Mouse (Mus musculus) heart, adult 8-10 months (tissue): ENCODE measurements at regions not wholly inside any gene's neighbourhood (a gene's known extent, or its start where the extent isn't known, plus 50 kb on each side); places are given as distances from the start of the nearest gene placed in this dataset.
A peak's percentile ranks its signal among the peaks of the same experiment; 100 is the strongest.
"Not testable (repeated sequence)": the region's sequence is repeated elsewhere in the genome, so short reads cannot be mapped to it uniquely, and the experiment has no call there.

Source experiments
- DNase-seq: peaks from one replicate; pipeline ENCODE4 v3.0.0; 2022; ENCODE audit warnings: low spot score

DNA sequence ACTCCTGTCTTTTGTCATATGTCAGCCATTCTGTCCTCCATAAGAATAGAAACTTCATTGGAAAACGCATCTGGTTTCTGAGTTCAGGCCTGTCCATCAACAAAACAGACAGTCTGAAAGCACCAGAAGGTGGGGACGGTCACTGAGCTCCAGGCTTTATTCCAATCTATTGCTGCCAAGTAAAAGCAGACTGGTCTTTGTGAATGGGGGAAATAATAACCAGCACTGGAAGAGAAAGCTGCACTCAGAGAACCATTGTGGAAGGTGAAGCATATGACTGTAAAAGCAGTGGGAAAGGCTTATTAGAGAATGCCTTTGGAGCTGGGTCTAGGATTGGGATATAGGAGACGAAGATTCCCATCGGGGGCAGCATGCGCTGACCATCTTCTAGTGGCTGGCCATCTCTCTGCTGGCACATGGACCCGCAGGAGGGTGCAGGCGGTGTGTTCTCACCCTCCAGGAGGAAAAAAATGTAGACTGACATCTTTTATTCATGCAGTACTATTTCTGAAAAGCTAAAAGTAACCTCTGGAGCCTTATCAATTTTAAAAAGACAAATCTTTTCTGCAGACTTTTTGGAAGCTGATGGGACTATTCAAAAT is 1638.0 kb downstream of the Car8 start:
- DNase-seq = no peak

- DNase-seq = no peak
Observed at GRCm38 (mm10) chr4:6596321-6596720, 1642.5 kb downstream of the Car8 start.

- DNase-seq = not testable (repeated sequence)
Observed at GRCm38 (mm10) chr4:6592890-6593289, 1646.0 kb downstream of the Car8 start.

DNA sequence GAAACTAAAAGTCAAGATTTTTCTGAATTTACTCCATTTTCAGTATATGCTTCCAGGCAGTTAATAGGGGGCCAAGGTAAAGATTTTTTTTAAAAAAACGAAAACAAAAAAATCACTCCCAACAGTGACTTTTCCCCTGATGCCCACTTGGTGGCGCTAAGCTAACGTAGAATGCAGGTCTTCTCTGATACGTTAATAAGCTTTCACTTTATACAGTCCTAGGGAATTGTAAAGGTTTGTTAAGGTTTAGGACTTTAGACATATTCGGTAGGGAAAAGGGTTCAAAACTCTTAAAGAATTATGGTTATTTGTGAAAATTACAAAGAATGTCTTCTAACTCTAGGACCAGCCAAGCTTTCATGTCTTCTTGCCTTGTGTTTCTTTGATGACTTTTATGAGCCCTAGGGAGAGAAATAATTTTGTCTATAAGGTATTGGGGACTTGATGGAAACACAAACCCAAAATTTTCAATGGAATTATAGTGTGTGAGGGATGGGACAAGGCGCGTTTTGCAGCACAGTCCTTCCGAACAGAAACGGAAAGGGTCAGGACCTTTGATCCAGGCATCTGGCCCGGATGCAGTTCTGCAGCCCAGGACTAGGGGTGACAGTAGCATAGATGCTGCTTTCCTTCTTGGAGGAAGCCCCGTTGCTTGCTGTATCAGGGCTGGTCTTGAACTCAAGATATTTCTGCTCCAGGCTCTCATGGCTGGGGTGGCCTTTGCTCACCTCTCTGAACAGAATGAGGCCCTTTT is 1677.1 kb downstream of the Car8 start:
- peak; percentile 14 for DNase-seq

- DNase-seq = no peak
Observed at GRCm38 (mm10) chr4:6539626-6540025, 1699.2 kb downstream of the Car8 start.

DNA sequence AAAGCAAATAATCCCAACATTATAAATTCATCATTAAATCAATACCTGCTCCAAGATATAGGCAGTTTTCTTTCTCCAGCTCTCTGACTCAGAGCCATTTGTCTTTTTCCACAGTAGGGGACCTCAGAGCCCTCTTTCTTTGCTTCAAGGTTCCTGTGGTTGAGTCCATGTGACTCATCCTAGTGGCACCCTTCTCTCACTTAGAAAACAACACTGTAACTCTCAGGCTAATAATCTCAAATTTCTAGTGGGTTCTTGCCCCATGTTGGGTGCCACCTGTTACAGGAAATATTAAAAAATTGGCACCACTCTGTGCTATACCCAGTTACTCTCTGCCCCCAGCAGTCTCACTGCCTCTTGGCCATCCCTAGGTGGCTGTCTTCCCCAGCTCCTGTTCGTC is 1706.4 kb downstream of the Car8 start:
- DNase-seq = no peak

DNA sequence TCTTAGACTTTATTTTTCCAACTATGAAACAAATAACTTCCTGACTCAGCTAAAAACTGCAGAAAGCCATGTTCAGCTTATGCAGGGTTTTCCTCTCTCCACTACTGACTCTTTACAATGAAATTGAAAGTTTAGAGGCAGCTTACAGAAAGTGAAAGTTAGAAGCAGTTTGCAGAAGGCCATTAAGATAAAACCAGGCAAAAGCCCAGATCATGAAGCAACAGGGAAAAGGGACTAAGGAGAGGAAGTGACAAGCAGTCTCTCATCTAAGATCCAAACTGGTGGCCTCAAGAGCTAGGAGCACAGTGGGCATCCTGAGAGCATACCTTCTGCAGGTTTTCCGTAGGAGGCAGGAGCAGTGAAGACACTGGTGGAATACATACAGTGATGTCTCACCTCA is 1721.2 kb downstream of the Car8 start:
- peak; percentile 7 for DNase-seq

DNA sequence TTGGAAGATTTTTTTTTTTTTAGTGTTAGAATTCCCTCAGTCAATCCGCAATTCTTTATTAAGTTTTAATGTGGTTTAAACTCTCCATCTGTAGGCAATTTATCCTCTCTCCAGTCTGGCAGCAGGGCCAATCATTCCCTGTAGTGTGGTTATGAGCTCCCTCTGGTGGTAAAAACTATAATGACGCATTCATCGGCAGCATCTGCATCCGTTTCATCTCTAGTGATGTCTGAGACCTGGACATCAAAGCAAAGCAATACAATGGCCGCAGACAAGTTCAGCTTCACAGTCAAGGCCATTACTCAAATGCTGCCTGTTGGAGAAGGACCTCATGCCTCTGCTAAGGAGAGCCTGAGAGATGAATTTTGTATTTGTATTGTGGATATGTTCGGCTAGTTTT is 1721.7 kb upstream of the Impad1 start:
- peak; percentile 71 for DNase-seq

GRCm38 (mm10) chr4:6513635-6514034 is 1720.5 kb upstream of the Impad1 start:
- no peak for DNase-seq

DNA sequence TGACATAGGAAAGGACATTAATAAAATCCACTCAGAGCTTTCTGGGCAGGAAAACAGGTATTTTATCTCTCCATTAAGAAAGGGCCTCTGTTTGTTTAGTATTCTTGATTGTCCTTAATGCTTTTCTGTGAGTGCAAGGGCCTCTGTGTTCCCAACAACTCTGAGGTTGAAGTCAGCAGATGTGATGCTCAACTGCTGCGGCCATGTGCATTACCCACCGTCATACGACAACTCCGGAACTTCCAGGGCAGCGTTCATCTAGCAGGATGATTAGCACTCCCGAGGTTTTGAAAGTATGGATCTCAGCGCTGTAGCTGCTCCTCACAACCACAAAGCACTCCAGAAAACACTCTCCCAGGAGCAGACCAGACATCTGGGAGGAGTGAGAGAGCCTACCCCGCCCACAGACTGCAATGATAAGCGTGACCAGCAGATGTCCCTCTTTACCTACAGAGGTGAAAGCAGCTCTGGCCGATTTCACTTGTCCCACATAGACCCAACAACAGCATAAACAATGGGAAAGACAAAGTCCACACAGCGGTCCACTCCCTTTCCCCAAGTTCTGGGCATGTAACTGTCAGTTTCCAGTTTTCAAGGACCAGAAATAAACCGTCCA is 1719.7 kb upstream of the Impad1 start:
- peak; percentile 78 for DNase-seq

DNA sequence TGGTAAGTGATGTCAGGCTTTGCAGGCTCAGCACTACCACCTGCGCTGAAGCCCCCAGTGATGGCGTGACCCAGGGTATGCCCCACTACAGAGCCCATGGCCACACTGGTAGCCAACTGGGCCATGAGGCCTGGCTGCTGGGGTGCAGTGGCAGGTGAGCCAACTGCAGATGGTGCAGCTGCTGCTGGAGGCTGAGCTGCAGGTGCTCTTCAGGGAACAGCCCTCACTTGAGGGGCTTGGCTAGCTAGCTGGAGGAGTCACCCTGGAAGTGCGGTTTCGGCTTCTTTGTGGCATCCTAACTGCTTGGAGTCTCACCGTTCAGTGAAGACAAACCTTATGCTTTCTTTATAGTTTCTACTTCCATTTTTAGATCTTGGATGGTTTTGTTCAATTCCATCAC is 1714.9 kb upstream of the Impad1 start:
- no peak for DNase-seq
